Mouse (Mus musculus): ENCODE measurements at regions not wholly inside any gene's neighbourhood (a gene's known extent, or its start where the extent isn't known, plus 50 kb on each side); places are given as distances from the start of the nearest gene placed in this dataset.
A peak's percentile ranks its signal among the peaks of the same experiment; 100 is the strongest.

- no peak for DNase-seq (ENCODE audit: low spot score in 2 of 2)
Measured at GRCm38 (mm10) chr12:66157630-66158292, 126.4 kb downstream of the Rpl10l start.

GRCm38 (mm10) chr12:66156980-66157629, 127.1 kb downstream of the Rpl10l start:
- no peak for DNase-seq (ENCODE audit: low spot score in 2 of 2)

- no peak for DNase-seq (ENCODE audit: low spot score in 2 of 2)
Measured at GRCm38 (mm10) chr12:66130909-66131308, 153.3 kb downstream of the Rpl10l start.

- no peak for DNase-seq (ENCODE audit: low spot score in 2 of 2)
Measured at GRCm38 (mm10) chr12:66119565-66119964, 164.6 kb downstream of the Rpl10l start.

GRCm38 (mm10) chr12:66090806-66091447, 193.3 kb downstream of the Rpl10l start:
- DNase-seq (ENCODE audit: low spot score in 2 of 2), result no peak

GRCm38 (mm10) chr12:66060326-66060725, 223.9 kb downstream of the Rpl10l start:
- no peak for DNase-seq (ENCODE audit: low spot score in 2 of 2)

GRCm38 (mm10) chr12:66055206-66055605, 229.0 kb downstream of the Rpl10l start:
- DNase-seq (ENCODE audit: low spot score in 2 of 2), result no peak

- DNase-seq (ENCODE audit: low spot score in 2 of 2), result no peak
Measured at GRCm38 (mm10) chr12:66048936-66049335, 235.3 kb downstream of the Rpl10l start.

GRCm38 (mm10) chr12:66036281-66036680, 247.9 kb downstream of the Rpl10l start:
- DNase-seq (ENCODE audit: low spot score in 2 of 2), result peak in 1 of 2 experiments; percentile 1

- DNase-seq (ENCODE audit: low spot score in 2 of 2), result no peak
Measured at GRCm38 (mm10) chr12:66027535-66027934, 256.7 kb downstream of the Rpl10l start.

- DNase-seq (ENCODE audit: low spot score in 2 of 2), result no peak
Measured at GRCm38 (mm10) chr12:66012706-66013105, 271.5 kb downstream of the Rpl10l start.

All from left cerebral cortex, adult 9 months (tissue).